Mouse (Mus musculus): ENCODE measurements around the gene Noc4l.

GRCm38 (mm10) chr5:110607767-110608166 is 45.5 kb downstream of the Noc4l start:
- no peak for TF ChIP-seq POLR2A (IDR thresholded peaks at IDR 0.05; ENCODE audit: low read depth, low read length)
- no peak for TF ChIP-seq CTCF (IDR thresholded peaks at IDR 0.05; ENCODE audit: extremely low read depth, insufficient read depth, insufficient read length, insufficient replicate concordance)
